Mouse (Mus musculus): ENCODE data around the gene Olfr1224-ps1.
"Not testable (repeated sequence)": the region's sequence is repeated elsewhere in the genome, so short reads cannot be mapped to it uniquely, and the experiment has no call there.

Gene Olfr1224-ps1

GRCm38 (mm10) chr2:89163991-89164390, at the start of gene Olfr1224-ps1:
TSS of gene Olfr1224-ps1 (minus strand) at chr2:89164091.
- DNase-seq (ENCODE audit: low read depth): not testable (repeated sequence)

GRCm38 (mm10) chr2:89199948-89200347, 36.1 kb upstream of the Olfr1224-ps1 start, which contains the start of gene Olfr1226:
TSS of gene Olfr1226 (minus strand) at chr2:89200048.
- no peak for DNase-seq (ENCODE audit: low read depth)

DNA sequence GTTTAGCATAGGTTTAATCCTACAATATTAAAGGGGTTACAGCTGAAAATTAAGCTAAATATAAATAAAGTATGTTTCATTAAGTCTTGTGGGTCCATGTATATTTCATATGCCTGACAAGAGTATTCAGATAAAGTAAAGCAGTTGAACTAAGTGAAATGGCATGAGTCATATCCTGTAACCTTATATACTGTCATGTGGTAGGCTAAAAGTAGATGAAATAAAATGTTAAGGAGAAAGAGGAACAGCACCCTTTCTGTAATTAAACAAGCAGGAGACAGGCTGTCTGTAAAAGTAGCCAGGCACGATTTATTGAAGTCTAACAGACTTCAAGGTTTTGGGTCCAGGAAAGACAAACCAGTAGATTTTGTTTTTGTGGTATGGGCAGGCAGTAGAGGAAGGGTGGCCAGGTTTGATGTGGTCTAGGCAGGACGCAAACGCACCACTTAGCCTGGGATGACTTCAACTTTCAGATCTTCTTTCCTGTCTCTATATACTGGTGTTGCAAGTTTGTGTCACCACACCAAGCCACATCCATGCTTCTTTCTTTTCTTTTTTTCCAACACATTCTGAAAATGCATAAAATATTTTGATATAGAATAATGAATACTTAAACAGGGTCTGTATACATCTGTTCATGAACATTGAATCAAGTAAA, 32.6 kb upstream of the Olfr1224-ps1 start:
- no peak for DNase-seq (ENCODE audit: low read depth)

- no peak for DNase-seq (ENCODE audit: low read depth)
These were observed 10.7 kb upstream of the Olfr1224-ps1 start, which contains the start of gene Olfr1225 for GRCm38 (mm10) chr2:89174569-89174968. TSS of gene Olfr1225 (minus strand) at chr2:89174669.

DNA sequence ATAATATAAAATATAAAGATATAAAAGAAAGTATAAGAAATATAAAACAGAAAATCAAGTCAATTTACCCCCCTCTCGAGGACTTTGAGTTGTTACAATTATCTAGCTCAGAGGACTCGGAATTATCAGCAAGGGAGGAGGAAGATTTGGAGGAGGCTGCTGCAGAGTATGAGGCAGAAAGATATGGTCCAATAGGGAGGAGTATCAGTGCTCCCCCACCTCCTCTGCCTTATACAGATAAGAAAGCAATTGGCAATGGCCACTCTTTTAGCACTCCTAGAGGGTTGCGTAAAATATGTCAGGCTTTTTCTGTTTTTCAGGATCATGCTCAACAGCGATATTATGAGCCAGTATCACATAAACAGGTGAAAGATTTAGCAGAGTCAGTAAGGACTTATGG, 820 bp upstream of the Olfr1224-ps1 start:
- not testable (repeated sequence) for DNase-seq (ENCODE audit: low read depth)

GRCm38 (mm10) chr2:89151460-89151859, 12.4 kb downstream of the Olfr1224-ps1 start, which contains the start of gene Olfr1223:
TSS of gene Olfr1223 (minus strand) at chr2:89151560.
- DNase-seq (ENCODE audit: low read depth): no peak

DNA sequence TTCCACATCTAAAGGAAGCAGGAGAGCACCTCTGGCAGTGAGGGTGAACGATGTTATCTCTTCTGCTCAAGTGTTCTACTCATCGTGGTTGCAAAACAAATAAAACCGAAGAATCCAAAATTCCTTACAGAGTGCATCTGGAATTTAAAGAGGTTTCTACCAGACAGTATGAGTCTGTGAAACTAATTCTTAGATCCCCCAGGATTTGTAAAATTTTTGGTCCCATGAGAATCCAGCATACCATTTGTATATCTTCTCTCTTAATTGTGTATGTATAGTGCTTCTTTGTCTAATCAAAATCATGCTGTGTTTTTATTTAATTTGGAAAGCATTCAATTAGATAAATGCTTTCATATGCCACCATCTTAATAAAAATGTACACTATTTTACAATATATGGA, 30.9 kb downstream of the Olfr1224-ps1 start, which contains the start of gene Olfr1222:
Olfr1222 (minus strand) TSS at position 101 of the 400 bp plus-strand sequence.
- DNase-seq (ENCODE audit: low read depth): no peak

DNA sequence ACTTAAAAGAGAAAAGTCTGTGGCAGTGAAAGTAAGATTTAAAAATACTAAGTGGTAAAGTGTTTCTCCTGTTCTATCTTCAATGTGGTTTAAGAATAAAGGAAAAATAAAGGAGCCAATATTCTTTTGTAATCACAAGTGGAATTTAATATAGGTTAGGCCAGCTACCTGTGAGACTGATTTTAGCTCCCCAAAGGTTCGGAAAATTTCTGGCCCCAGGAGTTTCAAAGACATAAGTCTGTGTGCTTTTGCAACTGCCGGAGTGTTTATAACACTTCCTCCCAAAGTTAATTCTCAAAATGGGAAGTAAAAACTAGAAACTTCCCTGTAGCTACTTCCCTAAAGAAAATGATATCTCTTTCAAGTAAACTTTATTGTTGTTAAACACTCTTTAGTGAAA, 46.7 kb downstream of the Olfr1224-ps1 start, which contains the start of gene Olfr1221:
Olfr1221 (minus strand) TSS at position 101 of the 400 bp plus-strand sequence.
- no peak for DNase-seq (ENCODE audit: low read depth)

GRCm38 (mm10) chr2:89106735-89107134, 57.2 kb downstream of the Olfr1224-ps1 start, which contains the start of gene Olfr1220:
TSS of gene Olfr1220 (minus strand) at chr2:89106835.
- no peak for DNase-seq (ENCODE audit: low read depth)

- DNase-seq (ENCODE audit: low read depth): no peak
These were observed 58.2 kb downstream of the Olfr1224-ps1 start for GRCm38 (mm10) chr2:89105651-89106050.

All from naive thymus-derived CD4-positive, alpha-beta T cell, adult 2 months (primary cell).